Mouse (Mus musculus) cerebellum, adult 9-11 months (tissue): Measurements from ENCODE around the gene Nfu1.

Experiments
- DNase-seq: peaks from one replicate; pipeline ENCODE4 v3.0.0; 2022

The Nfu1 gene

DNA sequence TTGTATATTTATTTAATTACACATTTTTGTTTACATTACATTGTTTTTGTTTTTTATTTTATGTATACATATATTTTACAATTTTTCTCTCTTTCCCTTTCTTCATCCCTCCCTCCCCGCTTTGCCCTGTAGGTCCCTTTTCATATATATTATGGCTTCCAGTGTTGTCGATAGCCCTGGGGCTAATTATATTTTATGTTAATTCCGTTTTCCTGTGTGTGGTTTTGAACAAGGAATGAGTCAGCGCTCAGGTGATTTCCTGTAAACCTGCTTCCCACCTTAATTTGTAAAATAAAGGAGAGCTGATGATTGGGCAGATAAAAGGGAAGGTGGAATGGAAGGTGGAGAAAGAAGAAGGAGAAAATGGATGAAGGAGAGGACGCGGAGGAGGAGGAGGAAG, at the start of gene Nfu1:
TSS of gene Nfu1 (plus strand) at position 350 of the 400 bp plus-strand sequence.
- DNase-seq = no peak

DNA sequence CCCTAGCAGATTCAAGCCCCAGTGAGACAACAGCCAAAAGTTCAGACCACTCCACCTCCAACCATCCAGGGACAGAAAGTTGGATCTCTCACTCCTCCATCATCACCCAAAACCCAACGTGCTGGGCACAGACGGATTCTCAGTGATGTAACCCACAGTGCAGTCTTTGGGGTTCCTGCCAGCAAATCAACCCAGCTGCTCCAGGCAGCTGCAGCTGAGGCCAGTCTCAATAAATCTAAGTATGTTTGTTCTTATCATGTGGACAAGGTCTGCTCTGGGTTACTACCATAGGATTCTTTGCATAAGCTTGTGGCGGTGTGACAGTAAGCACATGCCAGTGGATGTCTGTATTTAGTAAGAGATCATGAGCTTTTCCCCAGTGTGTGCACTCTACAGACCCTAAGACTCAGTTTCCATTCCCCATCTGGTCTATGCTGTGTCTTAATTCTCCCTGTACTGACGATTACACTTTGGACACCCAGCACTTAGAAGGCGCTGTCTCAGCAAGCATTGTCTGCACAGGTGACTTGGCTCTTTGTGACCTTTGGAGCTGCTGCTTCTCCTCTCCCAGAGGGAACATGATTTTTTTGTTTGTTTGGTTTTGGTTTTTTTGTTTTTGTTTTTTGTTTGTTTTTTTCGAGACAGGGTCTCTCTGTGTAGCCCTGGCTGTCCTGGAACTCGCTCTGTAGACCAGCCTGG, 44.9 kb upstream of the Nfu1 start:
- no peak for DNase-seq

DNA sequence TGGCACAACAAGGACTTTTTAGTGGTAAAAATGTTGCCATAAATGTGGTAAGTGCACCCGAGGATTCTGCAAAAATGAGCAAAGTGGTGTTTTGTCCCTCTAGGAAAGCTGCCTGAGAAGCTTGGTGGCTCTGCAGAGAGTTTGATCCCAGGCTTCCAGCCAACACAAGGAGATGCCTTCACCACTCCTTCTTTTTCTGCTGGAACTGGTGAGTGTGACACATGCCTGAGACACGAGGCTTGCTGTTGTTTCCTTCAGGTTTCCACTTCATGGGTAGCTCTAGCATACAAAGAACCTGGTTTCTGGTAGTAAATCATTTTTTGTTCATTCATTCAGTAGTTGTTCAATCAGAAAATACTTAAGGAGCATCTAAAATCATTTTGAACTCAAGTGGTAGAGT, 41.9 kb upstream of the Nfu1 start:
- no peak for DNase-seq

DNA sequence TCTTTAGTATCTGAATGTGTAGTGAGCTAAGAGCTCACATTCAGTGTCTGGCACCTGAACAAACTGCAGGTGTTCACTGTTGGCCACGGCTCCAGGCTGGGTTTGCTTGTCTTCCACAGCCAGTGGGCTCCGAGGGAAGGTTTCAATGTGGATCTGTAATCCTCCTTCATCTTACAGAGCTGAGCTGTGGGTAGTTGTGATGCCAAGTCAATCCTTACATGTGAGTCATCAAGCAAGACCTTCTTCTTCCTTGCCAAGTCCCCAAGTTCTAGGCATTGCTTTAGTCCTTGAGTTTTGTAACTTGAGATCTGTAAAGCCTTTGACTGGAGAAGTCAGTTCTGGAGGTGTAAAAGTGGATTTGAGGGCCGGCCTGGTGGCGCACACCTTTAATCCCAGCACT, 35.1 kb upstream of the Nfu1 start:
- DNase-seq = no peak

DNA sequence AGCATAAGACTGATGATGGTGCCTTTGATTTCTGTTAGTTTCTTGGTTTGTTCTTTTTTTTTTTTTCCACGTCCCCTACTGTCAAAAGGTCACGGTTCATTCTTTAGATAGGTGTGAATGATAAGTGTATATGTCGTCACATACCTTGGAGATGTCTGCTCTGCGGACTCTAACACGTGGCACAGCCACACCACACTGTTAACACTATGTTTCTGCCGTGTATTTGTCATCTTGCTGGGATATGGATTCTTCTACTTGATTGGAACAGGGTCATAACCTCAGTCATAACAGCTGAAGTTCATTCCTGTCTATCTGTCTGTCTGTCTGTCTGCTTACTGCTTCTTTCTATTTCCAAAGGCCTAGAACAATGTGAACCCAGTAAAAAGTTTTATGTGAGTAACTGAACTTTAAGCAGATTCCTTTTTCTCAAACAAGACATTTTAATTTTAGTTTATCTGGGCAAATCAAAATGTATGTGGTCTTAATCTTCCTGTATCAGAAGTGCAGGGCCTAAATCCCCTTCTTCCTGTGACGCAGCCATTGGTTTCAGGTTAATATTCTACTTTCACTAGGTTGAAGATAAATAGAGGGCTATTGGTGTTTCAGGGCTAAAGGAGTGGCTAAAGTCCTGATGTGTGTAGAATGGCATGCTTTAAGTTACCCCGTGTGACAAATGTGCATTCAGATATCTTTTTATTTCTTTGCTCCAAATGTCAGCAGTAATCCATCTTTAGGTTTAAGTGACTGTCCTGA, 30.7 kb upstream of the Nfu1 start:
- no peak for DNase-seq

DNA sequence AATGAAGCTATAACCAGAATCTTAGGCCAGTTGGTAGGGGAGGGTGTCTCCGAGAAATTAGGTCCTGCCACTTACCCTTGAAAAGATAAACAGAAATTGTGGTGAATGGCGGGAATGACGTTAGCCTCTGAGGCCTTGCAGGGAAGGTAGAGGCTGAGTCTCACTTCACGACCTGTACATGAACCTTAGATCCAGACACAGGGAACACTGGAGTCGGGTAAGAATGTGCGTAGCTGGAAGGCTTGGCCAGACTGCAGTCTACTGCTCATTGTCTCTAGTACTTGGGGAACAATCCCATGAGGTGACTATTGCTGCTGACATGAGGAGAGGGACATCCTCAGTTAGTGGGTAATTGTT, 30.1 kb upstream of the Nfu1 start:
- DNase-seq = no peak

DNA sequence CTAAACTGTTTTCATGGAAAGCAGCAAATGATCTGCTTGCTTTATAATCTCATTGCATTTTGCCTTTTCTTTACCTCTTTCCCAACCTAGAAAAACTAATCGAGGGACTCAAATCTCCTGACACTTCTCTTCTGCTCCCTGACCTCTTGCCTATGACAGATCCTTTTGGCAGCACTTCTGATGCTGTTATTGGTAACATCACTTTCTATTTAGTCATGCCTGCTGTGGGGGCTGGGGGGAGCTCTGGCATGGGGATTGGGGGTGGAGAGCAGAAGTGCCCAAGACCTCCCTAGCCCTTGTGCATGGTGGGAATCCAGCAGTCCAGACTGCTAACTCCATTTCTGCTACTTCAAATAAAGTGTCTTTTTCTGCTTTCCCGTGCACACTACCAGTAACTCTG, 27.8 kb upstream of the Nfu1 start:
- no peak for DNase-seq

DNA sequence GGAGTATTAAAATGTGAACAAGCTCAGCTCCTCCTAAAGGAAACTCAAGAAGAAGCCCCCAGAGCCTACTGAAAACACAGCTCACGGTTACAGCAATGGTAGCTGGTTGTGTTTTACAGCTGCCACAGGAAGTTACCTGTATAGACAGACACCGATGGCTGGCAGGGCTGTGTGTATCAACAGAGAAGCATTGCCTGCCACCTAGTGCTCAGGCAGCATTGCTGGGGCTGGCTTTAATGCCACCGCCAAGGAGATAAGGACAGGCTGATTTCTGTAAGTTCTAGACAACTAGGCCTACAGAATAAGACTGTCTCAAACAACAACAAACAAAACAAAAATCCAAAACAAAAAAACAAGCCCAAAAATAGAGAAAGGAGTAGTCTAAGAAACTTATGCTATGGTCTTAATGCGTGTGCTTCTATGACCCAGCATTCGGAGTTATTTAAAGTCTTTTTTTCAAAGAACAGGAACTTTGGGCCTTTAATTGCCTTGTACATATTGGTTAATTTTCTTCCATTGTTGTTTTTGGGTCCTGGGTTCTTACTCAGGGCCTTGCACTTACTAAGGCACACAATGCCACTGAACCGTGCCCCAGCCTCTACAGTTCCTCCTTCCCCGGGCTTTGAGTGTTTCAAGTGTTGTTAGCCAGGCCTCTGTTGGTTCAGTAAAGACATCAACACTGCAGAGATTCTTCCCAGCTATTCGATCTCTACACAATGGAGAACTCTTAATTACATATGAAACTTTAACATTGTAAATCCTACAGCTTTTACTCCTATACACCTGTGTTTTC, 23.5 kb upstream of the Nfu1 start:
- no peak for DNase-seq

DNA sequence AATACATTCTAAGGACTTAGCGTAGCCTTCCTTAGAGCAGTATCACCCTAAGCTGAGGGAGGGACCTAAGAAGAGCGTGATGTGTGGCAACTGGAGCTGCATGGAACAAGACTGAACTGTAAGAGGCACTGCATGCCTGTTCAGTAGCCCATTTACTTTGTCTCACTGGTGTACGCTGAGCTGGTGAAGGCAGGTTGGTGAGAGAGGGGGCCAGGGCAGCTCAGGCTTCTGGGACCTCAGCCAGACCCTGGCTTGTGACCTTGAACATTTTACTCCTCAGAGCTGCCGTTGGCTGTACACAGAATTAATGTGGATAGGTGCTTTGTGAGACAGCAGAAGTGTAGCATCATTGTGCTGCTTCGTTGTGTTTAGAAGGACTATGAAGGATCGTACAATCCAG, 19.5 kb upstream of the Nfu1 start:
- no peak for DNase-seq

DNA sequence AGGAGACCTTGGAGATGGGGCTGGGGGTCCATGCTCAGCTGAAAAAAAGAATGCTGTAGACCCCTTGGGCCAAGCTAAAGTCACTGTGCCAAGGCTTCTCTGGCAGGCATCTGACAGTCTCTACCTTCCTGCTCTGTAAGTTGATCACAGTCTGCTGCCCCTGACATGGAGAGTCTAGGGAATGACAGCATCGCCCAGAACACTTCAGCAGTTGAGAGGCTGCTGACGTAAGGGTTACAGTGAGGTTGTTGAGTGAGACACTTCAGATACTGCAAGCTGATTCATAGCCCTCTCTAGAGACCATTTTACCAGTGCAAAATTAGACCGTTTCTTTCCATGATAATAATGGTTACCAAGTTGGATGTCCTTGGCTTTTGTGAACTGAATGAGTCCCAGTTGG, 18.0 kb upstream of the Nfu1 start:
- DNase-seq = no peak

DNA sequence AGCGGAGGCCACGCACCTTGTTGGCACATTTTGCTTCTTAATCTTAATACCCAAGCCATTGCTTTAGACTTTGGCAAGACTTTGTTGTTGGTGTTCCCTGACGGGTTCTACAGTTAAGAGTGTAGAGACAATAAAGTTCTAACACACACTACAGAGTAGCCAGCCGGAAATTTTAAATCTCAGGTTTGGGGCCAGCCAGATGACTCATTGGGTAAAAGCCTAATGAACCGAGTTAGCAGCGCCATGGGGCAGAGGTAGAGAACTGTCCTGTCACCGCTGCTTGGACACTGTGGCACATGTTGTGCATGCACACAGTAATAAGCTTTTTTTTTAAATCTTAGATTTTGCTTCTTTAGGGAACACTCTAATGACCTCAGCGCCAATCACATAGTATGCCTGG, 16.7 kb upstream of the Nfu1 start:
- no peak for DNase-seq

DNA sequence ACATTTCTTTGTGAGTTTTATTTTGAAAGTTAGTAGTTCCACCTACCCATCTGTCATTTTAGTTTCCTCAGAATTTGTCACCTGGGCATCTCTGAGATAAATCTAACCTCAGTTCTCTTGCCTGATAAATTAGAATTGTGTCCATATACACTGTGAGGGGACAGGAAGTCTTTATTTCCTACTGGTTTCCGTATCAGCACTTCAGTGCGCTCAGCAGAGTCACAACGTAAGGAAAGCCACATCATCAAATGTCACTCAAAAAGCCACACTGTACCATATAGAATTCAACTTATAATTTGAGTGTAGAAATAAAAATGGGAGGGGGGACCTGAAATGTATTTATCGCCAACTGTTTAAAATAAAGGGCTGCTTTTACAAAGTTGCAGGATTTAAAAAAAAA, 14.8 kb upstream of the Nfu1 start:
- DNase-seq = no peak

DNA sequence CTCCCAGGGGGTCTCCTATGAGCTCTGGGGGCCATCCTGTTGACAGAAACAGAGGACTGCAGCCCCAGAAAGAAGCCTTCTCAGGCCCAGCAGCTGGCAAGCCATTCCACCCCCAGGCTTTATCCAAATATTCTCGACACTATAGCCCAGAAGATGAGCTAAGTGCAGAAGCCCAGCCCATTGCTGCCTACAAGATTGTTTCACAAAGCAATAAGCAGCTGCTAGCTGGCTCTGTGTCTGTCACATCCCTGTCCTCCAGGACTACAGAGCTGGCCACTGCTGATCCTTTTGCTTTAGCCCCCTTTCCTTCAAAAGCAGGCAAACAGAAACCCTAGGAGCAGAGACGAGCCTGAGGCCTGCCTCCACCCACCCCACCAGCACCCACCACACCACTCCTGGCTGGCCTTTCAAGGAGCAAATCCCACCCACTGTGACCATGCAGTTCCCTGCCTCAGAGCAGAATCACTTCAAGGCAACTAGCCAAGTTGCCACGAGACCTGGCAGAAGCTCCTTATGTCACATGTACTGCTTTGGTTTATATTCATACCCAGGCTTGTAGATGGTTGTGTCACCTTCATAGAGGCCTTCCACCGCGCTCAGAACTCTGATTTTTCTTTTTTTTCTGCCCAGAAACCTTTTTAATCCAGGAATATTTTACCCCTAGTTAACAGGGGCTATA, 12.3 kb upstream of the Nfu1 start:
- peak; percentile 70 for DNase-seq

DNA sequence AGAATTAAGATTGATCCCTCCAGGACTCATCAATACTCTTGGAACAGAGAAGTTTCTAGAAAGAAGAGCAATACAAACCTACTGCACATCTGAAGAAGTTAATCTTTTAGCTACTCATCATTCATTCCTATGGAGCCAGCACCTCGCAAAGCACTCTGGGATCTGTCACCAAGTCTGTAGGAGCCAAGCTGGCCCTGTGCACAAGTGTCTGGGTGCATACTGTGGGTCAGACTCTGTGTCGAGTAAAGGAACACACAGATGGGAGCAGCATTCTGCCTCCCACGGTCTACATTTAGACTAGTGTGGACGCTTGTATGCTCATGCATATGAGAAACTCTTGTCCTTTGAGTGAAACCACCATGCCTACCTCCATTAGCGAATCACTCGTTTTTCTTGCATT, 11.7 kb upstream of the Nfu1 start:
- no peak for DNase-seq

DNA sequence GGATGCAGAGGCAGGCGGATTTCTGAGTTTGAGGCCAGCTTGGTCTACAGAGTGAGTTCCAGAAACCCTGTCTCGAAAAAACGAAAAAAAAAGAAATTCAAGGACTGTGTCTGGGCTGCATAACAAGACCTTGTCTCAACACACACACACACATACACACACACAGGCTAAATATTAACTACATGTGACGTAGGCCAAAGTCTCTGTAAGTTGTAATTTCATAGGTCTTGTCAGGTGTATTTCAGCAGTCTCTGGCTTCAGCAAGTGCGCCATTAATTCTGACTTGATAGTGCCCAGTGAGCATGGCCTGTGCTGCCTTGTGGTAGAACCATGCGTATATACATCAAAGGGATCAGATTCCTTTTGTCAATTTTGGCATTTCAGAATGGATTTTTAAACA, 7.0 kb upstream of the Nfu1 start:
- no peak for DNase-seq

DNA sequence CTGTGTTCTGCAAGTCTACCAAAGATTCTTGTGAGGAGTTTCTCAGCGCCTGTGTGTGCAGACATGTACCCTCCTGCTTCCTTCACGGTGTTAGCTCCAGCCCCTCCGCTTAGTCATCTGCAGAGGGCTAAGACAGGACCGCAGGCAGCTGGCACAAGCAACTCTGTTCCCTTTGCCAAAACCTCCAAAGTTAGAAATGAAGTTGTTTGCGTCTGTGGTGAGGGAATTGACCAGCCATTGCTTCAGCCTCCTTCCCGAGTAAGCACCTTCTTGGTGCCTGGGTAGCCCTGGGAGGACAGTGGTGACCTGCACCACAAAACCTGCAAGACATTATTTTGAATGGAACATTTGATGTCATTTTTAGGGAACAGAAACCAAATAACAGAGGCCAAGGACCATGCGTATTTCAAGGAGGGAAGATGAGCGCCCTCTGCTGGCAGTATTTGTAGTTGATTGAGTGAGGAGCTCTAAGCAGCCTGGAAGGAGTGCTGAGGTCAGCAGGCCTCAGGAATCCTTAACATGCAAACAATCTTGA, 6.4 kb upstream of the Nfu1 start:
- DNase-seq = peak; percentile 70

DNA sequence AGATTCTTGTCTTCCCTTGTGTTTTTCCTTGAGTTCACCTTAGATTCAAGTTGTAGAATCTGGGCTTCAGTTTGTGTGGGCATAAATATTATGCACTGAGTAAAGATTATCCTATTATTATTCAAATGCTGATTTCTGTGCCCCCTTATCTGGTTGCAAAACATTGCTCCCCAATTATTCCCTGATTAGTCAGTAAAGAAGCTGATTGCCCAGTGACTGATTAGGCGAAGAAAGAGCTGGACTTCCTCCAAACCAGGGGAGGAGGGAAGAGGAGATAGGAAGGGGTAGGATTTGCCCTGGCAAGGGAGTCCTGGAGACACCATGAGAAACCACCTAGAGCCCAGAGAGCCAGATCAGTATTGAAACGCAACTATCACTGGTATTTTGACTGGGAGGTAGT, 4.9 kb upstream of the Nfu1 start:
- DNase-seq = no peak

DNA sequence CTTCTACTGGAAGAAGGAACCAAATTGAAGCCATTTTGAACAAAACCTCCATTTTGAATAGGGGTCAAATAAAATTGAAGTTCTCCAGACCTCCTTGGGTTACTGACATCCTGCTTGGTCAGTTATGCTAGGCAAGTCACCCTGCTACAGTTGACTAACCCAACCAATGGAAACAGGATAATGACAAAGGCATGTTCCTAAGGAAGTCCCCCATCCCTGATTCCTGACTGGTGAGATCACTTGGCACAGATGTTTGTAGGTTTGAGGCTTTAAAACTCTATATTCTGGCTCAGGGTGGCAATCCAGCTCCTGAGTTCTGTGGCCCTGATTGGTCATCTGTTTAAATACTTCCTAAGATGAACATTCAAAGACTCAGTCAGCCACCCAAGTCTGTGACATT, 3.5 kb upstream of the Nfu1 start:
- DNase-seq = no peak

DNA sequence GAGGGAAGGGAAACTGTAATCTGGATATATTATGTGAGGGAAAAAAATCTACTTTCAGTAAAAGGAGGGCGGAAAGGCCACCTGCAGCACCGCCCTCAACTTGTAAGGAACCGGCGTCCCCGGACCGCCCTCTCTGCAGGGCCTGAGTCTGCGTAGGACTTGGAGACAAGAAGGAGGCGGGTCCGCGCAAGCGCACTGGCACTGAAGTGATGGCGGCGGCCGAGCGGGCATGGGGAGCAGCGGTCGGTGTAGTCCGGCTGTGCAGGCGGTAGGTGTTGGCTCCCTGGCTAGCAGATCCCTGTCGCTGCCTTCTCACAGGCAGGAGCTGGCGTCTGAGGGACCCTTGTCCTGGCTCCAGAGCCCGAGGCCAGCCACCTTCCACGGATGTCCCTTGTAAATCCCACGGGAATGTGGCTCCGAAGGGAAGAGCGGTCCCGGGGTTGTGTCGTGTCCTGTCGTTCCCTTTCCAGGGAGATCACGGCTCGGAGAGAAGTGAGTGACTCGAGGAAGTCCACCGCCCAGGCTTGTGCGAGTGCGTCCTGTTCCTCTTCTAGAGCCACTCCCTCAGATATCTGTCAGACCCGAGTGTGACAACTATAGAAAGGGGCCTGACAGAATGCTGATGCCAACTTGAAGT, 774 bp downstream of the Nfu1 start:
- peak; percentile 95 for DNase-seq

DNA sequence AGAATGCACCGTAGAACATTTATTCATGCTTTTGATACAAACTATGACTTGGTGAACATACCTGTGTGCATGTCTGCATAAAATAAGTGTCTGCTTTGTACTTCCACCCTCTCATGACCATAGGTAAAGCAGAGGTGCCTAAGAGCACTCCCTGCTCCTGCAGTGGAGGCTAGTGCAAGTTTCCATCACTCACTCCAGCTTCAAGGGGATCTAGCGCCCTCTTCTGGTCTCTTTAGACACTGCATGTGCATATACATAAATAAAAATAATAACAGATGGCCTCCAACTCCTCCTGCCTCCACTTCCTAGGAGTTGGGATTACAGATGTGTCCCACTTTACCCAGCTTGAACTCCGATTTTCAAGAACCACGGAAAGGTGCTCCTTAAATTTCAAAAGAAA, 7.9 kb downstream of the Nfu1 start:
- DNase-seq = no peak

DNA sequence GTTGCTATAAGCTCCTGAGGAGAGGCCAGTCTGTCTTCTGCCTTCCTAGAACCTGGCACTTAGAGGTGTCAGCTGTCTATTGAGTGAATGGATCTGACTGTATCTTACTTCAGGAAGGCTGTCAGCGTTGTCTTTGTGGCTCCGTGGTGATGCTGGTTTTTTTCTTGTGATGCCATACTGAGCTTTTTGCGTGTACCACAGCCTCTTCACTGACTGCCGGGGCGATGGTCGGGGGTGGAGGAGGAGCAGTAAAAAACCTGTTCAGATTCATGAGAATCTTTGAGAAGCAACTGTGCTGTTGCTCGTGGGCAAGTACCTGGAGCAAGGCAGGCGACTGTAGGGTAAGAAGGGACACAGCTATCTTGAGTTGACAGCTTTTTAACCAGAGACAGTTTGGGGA, 9.8 kb downstream of the Nfu1 start:
- no peak for DNase-seq

DNA sequence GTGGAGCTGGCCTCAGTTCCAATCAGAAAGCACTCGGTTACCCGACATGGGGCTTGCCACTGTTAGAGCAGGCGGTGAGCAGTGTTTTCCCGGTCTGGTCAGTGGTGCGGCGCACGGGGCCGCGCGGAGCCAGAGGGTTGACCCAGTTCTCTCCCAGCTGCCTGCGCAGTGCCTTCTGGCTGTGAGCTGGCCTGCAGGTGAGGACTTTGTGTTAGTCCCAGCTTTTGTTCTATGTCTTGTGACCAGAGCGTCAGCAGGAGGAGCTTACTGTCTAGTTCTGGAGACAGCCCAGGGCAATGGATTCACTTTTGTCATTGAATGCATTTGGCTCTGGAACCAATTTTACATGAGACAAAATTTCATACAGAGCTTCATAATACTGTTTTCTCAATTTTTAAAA, 12.8 kb downstream of the Nfu1 start:
- no peak for DNase-seq

DNA sequence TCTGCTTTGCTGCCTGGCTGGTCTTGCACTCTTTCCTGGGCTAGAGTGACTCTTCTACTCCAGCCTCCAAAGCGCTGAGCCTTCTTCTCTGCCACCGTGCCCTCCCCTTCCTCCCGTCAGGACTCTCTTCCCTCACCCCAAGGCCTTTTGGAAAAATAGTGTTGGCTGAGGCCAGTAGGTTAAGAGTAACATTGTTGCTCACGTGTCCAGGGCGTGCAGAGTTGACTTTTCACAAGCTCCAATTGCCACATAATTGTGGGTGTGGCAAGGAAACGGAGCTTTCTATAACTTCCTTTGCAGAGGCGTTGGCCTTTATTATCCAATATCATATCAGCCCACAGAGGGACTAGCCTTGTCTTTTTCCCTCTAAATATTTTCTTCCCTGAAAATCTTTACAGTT, 17.9 kb downstream of the Nfu1 start:
- no peak for DNase-seq
